Mouse (Mus musculus) c-Kit-positive CD71-positive TER-119-positive erythroid progenitor cells, embryonic 14.5 days (primary cell): Measurements from ENCODE around the gene Izumo1.

Source experiments
- DNase-seq: peaks from one replicate; pipeline ENCODE4 v3.0.0-alpha.2; 2013; ENCODE audit warnings: low spot score

Gene Izumo1

DNA sequence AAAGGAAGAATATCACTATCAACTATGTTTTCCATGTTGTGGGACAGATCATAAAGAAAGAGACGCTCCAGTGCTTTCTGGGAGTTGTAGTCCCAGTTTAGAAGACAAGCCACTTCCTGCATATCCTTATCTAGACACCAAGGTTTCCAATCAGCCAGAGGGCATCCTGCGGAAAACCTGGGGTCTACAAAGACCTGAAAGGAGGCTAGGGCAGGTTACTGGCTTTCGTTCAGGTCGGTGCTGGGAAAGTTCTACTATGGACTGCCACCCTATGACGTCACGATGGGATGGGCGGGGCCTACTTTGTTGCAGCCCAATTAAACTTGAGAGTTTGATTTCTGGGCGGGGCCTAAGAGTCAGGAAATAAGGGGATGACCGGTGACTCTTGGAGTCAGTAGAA is at the start of gene Izumo1:
Izumo1 (plus strand) TSS at position 369 of the 400 bp plus-strand sequence.
- DNase-seq, result peak; percentile 57

DNA sequence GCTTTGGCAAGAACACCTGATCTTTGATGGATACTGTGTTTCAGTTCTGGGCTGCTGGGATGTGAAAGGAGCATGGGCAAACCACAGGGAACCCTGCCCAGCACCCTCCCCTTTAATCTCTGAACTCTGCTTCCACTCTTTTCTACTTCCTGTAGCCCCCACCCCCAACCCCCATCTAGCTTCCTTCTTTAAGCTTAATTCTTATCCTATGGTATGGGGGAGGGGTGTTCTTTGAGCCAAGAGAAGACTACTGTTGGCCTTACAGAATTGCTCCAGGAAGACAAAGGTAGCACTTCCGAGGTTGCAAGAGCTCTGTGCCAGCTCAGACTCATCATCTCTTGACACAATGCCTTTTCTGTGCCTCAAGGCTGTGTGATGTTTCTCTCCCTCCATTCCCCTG is 49.6 kb upstream of the Izumo1 start:
- DNase-seq, result no peak

- DNase-seq, result no peak
Measured at GRCm38 (mm10) chr7:45573954-45574353, 47.7 kb upstream of the Izumo1 start.

- no peak for DNase-seq
Measured at GRCm38 (mm10) chr7:45574472-45575379, 46.9 kb upstream of the Izumo1 start.

DNA sequence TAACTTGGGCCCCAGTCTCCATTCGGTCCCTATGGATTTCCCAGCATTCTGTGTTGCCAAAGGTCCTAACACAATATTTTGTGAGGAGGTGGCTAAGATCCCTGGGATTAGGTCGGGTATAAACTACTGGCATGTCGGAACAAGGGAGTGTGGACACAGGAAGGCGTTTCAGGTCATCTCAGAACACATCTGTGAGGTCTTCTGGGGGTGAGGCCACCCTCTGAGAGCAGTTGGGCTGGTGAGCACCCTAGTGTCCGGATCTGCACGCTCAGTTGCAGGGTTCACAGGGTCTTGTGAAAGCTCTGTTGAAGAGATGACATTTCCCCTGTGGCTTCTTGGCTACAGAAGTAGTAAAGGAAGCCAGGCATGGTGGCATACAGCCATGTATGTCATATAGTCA is 35.7 kb upstream of the Izumo1 start:
- DNase-seq, result no peak

DNA sequence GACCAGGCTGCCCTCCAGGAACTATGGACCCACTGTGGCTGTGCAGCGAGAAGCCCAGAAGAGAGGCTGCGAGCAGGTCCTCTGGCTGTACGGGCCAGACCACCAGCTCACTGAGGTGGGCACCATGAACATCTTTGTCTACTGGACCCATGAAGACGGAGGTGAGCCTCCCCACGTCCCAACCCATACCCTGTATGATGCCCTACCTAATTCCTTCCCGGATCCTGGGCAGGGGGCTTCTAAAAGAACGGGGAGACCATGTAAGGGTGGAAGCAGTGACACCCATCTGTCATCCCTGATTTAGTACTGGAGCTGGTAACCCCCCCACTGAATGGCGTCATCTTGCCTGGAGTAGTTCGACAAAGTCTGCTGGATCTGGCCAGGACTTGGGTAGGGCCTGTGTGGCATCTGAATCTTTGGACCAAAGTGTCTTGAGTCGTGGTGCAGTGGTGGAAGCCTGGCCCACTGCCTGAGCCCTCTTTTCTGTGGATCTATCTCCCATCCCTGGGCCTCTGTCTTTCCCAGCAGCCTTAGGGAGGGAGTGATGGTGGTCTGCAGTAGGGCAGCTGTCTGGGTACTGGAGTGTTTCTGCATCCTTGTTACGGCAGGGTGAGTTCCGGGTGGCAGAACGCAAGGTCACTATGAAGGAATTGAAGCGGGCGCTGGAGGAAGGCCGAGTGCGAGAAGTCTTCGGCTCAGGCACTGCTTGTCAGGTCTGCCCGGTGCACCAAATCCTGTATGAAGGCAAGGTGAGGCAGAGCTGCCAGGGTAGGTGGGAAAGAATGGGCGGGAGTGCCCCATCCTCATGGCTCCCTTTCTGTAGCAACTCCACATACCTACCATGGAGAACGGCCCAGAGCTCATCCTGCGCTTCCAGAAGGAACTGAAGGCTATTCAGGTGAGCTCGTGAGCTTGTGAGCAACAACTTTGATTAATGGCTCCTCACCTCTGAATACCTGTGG is 33.7 kb upstream of the Izumo1 start:
- no peak for DNase-seq

DNA sequence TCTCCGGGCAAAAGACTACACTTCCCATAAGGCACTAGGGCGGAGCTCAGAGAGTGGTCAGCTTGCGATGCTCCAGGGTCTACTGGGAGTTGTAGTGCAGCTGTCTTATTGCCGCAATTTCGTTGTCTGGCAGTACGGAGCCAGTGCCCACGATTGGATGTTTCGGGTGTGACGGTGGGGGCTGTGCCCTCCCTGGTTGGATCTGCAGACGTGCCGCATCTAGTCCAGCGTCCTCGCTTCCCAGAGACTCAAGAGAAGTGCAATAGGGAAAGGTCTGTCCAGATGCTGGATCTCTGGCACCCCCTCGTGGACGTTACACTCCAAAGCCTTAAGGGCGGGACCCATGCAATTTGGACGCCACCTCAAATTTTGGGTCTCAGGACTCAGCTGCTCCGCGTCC is 32.4 kb upstream of the Izumo1 start:
- peak; percentile 84 for DNase-seq

- DNase-seq, result no peak
Measured at GRCm38 (mm10) chr7:45589898-45590297, 31.7 kb upstream of the Izumo1 start.

DNA sequence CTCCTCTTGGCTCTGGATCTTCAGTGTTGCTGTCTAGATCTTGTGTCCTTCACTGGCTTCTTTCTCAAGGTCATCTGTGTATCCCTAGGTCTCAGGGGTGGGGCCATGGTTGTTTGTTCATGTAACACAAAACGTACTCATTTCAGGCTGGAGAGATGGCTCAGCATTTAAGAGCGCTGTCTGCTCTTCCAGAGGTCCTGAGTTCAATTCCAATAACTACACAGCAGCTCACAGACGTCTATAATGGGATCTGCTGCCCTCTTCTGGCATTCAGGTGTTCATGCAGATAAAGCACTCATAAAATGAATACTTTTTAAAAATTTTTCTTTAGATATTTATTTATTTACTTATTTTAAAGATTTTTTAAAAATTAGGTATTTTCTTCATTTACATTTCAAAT is 30.7 kb upstream of the Izumo1 start:
- DNase-seq, result peak; percentile 36

- DNase-seq, result no peak
Measured at GRCm38 (mm10) chr7:45591880-45592279, 29.7 kb upstream of the Izumo1 start.

- DNase-seq, result peak; percentile 66
Measured at GRCm38 (mm10) chr7:45593118-45593815, 28.3 kb upstream of the Izumo1 start.

GRCm38 (mm10) chr7:45595176-45595575 is 26.4 kb upstream of the Izumo1 start:
- no peak for DNase-seq

DNA sequence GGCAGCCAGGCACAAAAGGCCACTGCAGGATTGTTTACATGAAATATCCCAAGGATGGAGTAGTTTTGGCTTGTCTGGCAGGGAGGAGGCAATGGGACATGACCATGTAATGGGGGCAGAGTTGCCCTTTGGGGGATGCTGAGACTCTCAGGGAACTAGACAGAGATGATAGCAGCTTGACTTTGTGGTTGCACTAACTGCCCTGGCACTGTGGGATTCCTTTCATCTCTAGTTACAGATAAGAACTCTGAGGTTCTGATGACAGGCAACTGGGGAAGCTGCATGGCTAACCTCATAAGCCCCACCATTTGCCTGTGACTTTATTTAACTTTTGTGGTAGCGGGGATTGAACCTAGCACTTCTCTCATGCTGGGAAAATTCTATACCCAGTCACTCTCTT is 25.5 kb upstream of the Izumo1 start:
- DNase-seq, result no peak

DNA sequence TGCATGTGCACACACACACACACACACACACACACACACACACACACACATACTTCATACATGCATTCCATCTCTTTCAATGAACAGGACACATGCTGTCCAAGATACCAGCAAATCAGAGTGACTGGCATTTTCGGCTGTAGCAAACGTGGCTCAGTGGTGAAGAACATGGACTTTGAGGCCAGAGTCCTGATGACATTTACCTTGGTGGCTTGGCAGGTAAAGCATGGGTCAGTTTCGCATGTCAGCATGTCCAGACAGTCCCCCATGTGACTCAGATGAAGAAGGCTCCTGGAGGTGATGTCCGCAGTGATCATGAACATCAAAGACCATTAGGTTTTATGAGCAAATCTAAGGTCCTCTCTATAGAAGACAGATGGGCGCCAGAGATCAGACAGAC is 24.6 kb upstream of the Izumo1 start:
- no peak for DNase-seq

- DNase-seq, result no peak
Measured at GRCm38 (mm10) chr7:45597527-45597926, 24.1 kb upstream of the Izumo1 start.

DNA sequence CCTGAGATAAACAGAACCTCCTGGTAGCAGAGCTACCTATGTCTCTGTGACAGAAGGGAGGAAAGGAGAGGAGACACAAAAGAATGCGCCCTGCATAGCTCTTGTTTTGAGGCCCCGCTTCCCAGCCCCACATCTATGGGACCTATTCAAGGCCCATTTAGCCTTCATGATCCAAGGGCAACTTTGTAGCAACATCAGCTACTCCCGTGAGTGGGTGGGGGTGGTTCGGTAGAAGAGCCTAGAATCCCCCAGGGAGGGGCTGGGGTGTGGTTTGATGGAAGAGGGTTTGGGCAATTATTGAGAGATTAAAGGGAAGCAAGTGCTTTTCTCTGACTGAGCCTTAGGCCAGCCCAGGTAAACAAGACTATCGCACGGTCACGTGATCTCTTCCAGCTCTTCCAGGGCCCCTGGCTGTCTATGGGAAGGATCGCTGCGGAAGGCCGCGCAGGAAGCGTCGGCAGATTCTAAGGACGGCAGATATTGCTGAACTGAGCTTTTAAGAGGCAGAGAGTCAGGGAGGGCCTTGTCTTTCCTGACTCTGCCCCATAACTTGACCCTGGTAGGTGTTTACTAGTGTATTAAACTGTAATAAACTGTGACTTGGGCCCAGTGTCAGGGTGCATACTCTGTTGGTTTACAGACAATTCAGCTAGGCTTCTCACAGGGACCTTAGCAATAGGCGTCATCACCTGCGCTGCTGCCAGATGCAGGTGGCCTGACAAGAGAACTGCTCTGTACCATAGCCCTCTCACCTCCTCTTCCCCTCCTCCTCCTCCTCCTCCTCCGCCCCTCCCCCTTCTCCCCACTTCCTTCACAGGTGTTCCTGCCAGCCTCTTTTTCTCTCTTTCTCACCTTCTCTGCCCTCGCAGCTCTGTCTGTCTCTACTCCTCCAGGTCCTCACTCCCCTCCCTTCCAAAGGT is 22.4 kb upstream of the Izumo1 start:
- DNase-seq, result no peak

GRCm38 (mm10) chr7:45605704-45606289 is 15.8 kb upstream of the Izumo1 start:
- no peak for DNase-seq

DNA sequence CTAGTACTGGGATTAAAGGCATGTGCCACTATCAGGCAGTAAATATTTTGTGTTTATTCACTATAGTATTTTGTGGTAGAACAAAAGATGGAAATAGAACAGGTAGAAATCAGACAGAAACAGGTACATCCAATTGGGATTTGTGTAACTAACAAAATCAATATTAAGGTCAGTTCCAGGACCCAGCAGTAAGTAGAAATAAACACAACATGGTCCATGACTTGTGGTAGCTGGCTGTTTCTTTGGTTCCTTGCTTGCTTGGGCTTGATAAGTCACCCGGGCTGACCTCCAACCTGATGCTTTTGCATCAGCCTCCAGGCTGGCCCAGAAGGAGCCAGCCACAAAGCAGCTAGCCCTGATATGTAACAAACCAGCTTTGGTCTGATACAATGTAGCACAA is 12.1 kb upstream of the Izumo1 start:
- DNase-seq, result no peak

GRCm38 (mm10) chr7:45616277-45616676 is 5.3 kb upstream of the Izumo1 start:
- no peak for DNase-seq

DNA sequence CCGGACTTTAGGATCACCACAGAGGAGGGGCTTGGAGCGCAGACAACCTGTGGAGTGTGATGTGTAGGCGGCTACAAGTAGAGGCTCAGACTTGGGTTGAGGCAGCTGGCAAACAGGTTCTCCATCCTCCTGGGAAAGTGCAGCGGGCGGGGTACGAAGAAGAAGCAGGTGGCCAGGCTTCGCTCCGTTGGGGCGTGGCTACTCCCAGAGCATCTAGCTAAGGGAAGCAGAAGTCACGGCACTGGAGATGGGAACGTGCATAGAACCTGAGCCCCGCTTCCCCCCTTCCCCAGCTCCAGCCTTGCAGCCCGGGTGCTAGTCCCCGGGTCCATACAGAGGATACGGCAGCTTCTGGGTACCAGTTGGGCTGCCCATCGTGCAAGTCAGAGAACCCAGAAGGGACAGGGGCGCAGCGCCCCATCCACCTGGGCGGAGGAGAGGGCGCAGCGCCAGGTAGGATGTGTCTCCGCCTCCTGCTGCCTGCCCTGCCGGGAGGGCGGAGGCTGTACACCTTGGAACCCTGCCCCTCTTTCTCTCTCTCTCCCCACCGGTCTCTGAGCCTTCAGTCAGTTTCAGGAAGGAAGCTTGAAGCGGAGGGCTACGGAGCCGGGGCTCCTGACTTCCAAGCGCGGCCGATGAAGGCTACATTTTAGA is 4.4 kb upstream of the Izumo1 start, which contains the start of gene Fut1:
Fut1 (plus strand) TSS at position 248 of the 654 bp plus-strand sequence.
- DNase-seq, result no peak
